Mouse (Mus musculus): ENCODE data around the gene Wwc1.

The Wwc1 gene

DNA sequence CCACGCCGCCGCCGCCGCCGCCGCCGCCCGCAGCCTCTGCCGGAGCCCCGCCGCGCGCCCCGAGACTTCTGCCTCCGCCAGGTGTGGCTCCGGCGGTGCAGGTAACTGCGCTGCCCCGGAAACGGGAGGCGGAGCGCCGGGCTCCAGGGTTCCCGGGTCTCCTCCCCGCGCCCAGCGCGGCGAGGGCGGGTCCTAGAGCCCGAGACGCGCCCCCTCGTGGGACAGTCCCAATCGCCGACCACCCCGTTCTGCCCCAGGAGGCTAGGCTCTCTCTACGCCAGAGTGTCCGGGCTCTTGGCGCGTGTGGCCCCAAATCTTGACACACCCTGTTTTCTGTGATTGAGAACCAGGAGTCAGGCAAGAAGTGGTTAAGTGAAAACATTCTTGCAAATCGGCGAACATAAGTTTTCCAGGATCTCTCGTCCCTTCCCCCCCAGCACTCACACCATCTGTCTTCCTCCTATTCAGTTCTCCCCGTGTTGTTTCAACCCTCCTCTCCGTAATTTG, at the start of gene Wwc1:
Wwc1 (minus strand) TSS at position 117 of the 507 bp plus-strand sequence.
- peak; percentile 73 for DNase-seq

DNA sequence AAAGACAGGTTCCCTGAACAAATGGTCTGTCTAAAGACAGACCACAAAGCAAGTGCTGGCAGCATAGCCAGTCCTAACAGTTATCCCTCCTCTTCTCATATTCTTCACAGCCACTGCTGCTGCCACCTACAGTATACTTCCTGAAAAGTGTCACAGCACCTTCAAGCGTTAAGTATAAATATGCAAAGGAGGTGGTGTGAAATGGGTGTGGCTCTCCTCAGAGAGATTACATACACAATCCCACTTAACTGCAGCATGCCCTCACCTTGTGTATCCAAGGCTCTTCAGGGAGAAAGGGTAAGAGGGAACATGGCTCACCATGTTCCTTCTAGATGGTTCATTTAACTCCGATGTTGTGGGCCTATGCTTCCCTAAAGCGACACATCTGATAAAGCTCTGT, 39.7 kb upstream of the Wwc1 start:
- DNase-seq, result no peak

DNA sequence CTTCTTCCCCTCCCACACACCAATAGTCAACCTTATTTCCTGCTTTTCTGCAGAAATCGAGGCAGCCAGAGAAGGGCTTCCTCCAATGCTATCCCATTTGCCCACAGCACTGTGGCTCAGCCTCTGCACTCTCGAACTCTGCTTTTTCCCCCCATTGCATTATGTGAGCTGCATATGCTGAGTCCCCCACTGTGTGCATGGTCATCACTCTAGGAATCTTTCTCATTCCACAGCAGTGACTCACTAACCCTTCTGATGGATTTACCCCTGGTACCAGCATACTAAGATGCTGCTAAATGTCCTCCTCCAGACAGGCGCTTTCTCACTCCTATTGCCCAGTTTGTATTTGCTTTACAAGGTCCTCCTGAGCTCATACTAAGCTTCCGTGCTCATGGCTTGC, 32.9 kb upstream of the Wwc1 start:
- DNase-seq, result no peak

DNA sequence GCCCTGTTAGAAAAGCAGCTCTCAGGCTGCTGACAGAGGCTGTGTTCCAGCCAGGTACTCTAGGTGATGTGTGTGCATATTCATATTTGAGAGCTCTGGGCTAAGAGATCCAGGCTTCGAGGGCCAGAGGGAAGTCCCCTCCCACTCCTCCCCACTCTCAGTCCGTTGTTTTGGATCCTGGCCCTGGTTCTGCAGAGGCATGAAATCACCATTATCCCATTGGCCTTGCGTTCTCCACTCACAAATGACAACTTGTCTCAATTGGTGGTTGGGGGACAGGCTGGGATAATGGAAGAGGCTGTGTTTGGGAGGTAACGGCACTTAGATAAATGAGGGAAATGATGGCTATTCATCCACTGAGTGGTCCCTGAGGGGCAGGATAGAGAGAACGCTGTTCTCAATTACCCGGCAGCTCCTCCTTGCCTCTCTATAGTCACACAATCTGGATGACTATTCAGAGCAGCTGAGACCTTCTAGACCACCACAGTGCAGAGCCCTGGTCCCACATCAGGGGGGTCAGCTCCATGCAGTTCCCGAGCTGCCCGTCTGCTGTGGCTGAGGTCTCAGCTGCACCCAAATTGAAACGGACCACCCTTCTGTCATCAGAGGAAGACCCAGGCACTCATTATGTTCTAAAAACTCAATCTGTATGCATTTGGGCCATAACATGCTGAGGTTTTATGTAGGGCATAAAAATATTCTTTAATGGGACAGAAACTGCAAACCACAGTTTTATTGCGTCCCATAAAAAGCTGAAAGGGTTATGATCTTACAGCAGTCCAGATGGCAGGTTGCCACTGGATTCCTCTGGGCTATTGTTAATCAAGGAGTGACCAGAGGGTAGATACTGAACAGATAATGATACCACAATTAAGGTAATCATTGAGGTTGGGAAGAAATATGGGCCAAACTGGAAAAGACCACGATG, 29.2 kb upstream of the Wwc1 start:
- DNase-seq, result no peak

DNA sequence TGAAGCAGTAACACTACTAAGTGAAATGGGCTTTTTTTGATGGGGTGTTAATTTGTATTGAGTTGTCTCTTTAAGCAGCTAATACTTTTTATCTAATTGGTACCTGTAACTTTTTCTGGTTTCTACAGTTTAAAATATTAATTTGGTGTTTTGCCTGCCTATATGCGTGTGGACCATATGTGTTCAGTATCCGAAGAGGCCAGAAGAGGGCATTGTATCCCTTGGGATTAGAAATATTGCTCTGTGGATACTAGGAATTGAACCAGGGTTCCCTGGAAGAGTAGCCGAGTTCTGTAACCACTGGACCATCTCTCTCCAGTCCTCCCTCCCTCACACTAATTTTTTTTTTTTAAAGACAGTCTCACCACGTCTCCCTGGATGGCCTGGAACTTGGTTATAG, 22.6 kb upstream of the Wwc1 start:
- no peak for DNase-seq

DNA sequence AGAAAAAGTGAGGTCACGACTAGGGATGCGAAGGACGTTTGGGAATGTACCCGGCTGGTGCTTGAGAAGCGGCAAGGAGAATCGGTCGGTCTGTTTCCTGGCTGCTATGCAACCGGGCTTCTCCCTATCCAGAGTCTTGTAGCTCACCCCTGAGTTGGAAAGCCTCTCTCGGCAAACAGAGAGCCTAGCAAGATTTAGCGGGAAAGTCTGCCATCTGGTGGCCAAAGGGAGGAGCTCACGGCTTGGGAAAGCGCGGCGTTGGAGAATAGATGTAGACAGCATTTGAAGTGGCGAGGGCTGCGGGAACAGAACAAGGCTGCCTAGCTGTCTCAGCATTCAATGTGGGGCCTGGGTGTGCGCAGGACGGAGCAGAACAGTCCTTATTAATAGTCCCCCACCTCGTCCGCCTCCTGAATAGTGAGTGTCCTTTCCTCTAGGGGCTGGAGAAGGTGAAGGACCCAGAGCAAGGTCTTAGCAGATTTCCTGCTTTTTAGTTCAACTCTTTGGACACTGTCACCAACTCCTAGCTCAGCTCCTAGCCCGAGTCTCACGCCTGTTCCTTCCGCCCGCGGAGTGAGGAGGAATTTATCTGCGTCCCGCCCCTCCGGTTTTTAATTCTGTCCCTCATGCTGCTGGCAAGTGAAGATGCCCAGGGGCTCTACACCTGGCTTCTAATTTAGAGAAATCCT, 21.1 kb upstream of the Wwc1 start:
- peak; percentile 89 for DNase-seq

DNA sequence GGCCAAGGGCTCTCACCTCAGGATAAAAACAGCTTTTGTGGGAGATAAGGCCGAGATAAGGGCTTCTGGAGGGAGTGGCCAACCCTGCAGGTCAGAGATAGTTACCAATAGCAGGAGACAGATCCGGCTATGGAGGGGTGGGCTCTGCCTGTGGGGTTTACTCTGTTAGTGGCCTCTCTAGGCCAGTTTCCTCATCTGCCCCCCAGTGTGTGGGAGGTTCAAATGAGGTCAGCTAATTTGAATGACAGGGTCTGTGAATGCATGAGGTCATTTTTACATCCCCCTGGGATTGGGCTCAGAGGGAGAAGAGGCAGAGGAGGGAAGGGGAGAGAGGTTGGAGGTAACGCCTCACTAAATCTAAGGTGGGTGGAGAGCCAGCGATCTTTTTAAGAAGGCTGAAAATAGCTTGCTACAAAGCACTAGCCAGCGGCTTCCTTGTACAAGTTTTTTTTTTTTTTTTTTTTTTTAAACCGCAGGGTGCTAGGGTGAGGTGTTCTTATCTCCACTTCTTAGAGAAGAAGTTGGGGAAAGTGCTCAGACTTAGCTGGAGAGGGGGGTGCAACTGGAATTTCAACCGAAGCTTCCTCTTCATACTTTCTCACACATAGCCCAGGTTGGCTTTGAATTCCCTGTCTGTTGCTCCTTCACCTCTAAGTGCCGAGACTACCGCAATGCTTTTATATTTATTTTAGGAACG, 20.4 kb upstream of the Wwc1 start:
- DNase-seq, result no peak

DNA sequence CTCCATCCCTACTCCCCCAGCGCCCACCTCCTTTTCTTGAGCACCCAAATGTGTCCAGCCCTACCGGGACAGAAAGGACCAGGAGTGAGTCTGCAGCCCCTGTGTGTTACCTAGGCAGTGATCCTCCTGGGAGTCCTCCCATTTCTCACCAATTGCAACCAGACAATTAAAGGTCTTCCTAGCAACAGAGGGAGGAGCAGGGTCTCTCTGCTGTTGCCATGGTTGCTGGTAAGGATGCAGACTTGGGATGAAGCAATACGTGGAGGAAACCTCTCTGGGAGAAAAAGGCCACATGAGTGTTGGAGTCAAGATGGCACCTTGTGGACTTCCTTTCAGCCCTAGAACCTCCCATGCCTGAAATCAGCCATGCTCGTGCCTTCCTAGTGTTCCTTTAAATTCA, 19.7 kb upstream of the Wwc1 start:
- DNase-seq, result no peak

DNA sequence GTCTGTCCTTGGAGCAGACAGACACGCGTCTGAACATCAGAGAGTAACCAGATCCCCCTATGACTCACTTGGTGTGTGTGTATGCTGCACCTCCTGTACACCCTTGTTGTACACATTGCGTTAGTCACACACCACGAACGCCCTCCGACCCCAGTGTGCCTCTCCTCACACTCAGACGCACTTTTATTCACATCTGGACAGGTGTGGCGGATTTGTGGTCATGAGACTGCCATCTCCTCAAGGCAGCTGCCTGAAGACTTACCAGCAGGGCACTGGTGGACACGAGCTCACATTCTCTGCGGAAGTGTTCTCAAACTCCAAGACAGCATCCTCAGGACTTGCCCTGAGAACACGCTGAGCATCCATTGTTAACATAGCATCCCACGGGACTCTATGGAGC, 17.7 kb upstream of the Wwc1 start:
- DNase-seq, result no peak

DNA sequence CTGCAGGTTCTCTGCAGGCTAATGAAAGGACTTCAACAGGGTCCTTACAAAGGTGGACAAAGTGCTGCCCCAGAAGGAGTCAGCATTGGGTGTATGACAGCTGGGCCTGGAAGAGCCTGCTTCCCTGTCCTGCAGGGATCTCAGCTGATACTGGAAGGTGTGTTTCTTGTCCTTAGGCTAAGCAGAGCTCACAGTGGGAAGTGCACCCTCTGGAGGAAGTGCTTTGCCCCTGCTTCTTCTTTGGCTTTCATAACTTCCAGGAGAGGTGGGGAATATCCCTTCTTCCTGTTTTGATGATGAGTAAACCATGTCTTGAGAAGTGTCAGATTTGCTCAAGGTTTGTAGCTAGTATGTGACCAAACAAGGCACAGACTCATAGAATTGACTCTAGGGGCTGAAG, 15.0 kb upstream of the Wwc1 start:
- DNase-seq, result no peak

DNA sequence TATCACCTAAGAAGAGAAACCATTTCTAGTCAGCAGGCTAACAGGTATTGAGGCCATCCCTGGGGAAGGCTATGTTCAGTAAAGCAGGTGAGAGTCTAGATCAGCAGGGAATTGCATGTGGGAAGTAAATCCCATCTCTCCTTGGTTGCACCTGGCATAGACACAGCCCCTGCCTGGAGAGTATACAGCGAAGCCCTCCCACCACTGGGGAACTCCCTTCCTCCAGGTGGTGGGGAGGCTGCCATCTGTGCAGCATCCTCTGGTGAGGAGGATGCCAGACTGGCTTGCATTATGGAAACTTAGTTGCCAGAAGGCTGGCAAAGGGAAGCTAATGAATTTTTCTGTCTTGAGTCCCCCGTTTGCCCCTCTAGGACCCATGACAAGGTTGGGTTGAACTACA, 11.5 kb upstream of the Wwc1 start:
- no peak for DNase-seq

DNA sequence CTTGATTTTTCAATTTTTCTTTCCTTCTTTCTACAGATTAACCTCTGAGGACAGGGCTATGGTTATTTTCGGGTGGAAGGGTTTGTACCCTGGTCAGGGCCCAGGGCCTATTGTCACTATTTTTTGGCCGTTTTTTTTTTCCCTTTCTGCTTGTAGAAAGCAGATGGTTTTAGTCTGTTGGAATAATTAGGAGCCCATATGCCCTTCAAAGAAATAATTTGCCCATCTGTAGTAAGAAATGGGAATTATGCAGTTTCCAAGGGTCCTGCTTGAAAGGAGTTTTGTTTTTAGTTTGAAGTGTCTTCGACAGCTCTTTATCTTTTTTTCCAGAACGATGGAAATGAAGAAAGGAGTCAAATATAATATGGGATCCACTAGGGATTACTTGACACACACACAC, 9.6 kb upstream of the Wwc1 start:
- DNase-seq, result no peak

DNA sequence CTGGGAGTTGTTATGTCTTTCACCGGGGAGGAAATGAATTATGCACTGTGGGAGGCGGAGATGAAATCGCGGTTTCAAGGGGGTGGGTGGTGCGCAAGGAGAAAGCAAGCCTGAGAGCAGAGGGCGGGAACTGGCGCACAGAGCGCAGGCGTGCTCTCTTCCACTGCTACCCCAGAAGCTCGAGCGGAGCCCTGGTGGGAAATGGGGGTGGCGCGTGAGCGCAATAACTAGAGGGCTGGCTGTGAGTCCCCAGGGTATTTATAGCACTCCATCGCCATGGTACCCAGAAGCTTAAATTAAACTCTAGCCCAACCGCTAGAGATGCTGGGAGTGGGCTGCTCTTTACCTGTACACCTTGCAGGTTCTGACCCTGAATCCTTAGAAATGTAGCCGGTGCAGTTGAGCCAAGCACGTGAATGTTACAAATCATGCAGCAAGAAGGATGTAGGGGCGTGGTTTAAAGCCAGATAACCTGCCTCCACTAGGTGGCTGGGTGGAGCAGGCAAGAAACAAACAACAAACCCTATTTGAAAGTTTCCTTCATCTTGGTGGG, 5.6 kb upstream of the Wwc1 start:
- peak; percentile 32 for DNase-seq

DNA sequence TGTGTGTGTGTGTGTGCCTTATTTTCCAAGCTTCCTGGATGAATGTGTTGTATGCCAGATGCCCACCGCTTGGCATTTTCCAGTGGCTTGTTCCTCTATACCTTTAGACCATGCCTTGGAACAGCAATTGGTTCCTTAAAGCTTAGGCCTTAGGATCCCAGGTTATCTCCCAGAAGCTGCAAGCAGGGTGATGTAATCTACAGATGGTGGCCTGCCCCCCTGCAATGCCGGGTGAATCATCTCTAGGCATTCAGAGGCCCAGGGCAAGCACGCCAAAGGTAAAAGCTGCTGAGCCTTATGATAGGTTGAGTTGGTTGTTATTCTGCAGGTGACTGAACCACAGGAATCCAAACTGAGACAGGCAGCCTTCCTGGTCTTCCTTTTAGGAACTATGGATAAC, 2.4 kb upstream of the Wwc1 start:
- no peak for DNase-seq

DNA sequence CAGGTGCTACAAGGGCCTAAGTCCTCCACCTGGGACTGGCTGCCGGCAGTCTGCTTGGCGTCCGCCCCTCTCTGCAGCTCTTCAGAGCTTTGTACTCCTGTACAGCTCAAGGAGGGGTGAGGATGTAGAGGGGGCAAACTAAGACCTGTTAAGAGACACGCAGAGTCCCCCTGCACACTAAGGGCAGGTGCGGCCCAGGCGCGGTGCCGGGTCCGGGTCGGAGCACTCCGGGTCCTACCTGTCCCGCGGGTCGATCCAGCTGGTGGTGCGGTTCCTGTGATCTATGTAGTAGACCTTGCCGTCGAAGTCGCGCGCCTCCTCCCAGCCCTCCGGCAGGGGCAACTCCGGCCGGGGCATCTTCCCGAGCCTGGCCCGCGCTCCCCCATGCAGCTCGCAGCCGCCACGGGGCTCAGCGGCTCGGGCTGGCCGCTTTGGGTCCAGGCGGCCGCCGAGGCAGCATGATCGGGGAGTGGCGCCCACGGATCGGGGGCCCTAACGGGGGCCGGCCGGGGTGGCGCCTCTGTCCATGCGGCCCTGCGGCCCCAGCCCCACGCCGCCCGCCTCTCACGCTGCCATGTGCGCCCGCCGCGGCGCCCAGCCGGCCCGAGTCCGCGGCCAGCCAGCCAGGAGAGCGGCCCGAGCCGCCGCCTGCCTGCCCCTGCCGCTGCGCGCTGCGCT, 455 bp downstream of the Wwc1 start:
- DNase-seq, result no peak

DNA sequence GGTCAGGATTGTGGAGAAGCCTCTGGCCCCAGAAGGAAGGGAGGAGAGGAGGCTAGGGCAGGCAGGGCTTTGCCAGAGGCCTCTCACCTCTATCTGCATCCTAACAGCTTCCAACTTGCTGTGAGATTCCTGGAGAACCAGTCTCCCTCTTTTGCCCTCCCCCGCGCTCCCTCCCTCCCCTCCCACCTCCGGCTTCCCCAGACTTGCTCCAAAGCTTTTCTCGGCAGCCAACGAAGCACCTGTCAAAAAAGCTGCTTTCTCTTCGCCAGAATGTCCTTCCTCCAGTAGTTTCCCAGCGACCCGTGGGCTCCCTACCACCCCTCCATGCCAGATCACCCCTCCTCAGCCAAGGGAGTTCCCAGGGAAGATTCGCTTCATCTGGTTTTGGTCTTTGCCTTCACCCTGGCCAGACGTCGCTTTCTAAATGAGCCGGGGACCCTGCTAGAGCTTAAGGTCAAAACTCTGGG, 1.0 kb downstream of the Wwc1 start:
- no peak for DNase-seq

DNA sequence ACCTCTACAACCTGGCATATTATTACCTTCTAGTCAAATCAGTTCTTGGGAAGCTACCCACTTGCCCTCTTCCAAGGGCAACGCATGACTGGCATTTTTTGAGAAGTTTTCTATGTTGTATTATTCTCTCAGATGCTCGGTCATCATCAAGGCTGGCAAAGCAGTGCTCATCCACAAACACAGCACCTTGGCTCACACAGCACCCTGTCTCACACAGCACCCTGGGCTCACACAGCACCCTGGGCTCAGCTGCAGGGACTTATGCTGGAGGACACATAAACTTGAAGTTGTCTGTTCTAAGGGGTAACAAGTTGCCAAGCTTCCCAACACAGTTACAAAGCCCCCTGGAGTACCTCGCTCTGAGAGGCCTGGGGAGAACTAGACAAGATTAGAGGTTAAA, 2.5 kb downstream of the Wwc1 start:
- DNase-seq, result no peak

DNA sequence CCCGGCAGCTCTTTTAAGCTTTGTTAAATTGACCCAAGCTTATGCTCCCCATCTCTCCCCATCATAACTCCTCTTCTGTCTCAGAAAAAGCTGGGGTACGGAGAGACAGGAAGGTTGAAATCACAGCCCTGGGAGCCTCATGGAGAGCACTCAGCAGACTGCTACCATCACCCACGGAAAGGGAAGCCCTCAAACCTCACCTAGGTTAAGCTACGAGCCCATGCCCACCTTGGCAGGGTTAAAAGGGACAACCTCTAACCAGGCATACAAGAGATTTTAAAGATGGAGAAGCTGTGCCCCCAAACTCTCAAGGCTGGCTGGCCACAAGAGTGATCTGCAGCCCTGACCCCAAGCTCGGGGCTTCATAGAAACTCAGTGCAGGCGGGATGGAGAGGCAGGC, 3.2 kb downstream of the Wwc1 start:
- DNase-seq, result no peak

DNA sequence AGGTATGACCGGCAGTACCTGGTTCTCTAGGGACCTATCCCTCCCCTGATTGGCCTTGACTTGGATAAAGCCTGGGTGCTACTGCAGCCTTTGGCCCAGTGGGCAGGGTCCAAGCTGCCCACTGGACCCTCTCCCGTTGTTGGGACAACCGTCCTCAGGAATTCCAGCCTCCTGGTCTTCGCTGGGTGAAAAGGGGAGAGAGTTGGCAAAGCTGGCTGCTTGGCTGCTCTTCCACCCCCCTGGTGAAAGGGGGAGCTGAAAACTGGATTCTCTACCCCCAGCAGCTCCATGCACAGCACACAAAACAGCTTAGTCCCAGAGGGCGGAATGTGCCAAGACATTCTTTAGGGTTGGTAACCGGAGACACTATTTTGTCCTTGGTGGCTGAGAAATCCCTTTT, 3.8 kb downstream of the Wwc1 start:
- no peak for DNase-seq

DNA sequence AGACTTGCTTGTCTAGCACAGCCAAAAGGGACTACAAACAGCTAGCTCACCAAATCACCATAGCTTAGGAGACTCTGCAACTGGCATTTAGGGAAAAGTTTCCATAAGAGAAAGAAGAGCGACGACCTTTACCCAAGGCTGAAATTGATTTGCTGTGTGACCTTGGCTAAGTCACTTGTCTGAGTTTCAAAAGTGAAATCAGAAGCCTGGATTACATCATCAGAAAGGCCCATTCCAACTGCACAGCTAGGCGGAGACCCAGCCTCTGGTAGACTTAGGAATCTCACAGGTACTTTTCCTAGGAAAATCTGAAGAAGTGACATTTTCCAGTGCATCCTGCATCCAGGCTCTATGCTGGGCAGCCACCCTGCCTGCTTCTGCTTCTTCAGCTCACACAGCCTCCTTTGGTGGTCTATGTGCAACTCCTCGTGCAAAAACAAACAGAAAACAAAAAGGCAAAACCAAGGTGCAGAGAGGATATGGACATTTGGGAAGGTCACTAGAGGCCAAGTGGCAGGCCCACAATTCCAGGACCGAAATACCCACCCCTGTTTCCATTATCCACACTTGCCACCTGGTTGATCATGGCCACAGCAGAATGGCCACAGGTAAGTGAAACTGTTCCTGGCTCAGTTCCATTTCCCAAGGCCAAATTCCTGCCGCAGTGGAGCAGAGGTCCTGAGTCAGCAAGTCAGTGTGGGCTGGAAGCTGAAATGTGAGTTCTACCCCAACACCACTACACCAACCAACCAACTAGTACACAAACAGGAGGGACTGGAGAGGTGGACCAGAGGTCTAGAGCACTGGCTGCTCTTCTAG, 5.5 kb downstream of the Wwc1 start:
- DNase-seq, result peak; percentile 23

DNA sequence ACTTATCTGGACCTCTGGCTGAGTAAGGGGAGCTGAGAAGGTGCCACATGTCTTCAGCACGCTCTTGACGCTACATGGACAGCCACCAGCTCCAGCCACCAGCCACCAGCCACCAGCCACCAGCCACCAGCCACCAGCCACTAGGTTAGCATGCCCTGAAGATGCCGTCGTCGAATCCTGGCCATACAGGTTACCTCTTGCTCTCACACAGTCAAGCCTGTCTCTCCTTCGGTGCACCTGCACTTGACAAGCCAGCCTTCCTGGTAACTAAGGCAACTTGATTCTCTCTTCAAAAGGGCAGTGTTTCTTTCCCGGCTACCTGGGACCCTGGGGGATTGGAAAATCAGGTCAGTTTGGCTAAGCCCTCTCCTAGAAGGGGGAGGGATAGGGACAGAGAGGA, 7.2 kb downstream of the Wwc1 start:
- DNase-seq, result no peak
